Mouse (Mus musculus): ENCODE measurements at regions not wholly inside any gene's neighbourhood (a gene's known extent, or its start where the extent isn't known, plus 50 kb on each side); places are given as distances from the start of the nearest gene placed in this dataset.

GRCm38 (mm10) chr1:51682273-51682672 lies 204.0 kb upstream of the Nabp1 start:
- Histone ChIP-seq H3K9ac (replicated peaks; ENCODE audit: low read depth, low read length) (no peak overlapping the region), H3K4me1 (ENCODE audit: control insufficient read depth, insufficient read depth, low read length) (no peaks in the 10 kb centered on the region), H3K4me3 (ENCODE audit: low read depth, low read length) (no peak overlapping the region), H3K27ac (ENCODE audit: low read depth, low read length) (no peak overlapping the region), H3K27me3 (ENCODE audit: control insufficient read depth, insufficient read depth, low read length) (no peaks in the 10 kb centered on the region), H3K4me2 (ENCODE audit: low read depth, low read length) (no peak overlapping the region), H3K36me3 (ENCODE audit: control insufficient read depth, insufficient read depth, low read length) (no peaks in the 10 kb centered on the region), H3K9me3 (ENCODE audit: control insufficient read depth, low read length) (no peaks in the 10 kb centered on the region)
- ATAC-seq (ENCODE audit: low read depth), result no peak
- WGBS, result 80% methylated on average over 5 of the region's 5 CpGs

DNA sequence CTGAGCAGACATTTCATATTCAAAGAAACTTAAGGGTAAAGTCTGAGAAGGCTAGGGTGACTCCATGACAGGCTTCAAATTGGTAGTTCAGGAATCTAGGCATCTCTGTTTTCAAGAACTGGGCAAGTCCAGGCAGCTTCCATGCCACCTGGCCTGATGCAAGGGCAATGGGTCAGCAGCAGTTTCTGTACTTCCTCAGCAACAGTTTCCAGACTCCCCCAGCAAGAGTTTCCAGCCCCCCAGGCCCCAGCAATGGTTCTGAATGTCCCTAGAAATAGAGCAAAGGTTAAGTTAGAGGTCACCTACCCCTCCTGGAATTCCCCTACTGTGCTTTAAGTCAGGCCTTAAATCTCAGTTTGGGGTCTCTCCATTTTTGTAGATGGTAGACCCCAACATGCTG lies 203.6 kb upstream of the Nabp1 start:
- H3K4me1 ChIP-seq (ENCODE audit: control insufficient read depth, insufficient read depth, low read length), result no peaks in the 10 kb centered on the region
- no peak overlapping the region for H3K9ac ChIP-seq (replicated peaks; ENCODE audit: low read depth, low read length)
- no peaks in the 10 kb centered on the region for H3K36me3 ChIP-seq (ENCODE audit: control insufficient read depth, insufficient read depth, low read length)
- H3K27me3 ChIP-seq (ENCODE audit: control insufficient read depth, insufficient read depth, low read length), result no peaks in the 10 kb centered on the region
- ATAC-seq (ENCODE audit: low read depth), result no peak
- H3K4me3 ChIP-seq (ENCODE audit: low read depth, low read length), result no peak overlapping the region
- H3K27ac ChIP-seq (ENCODE audit: low read depth, low read length), result no peak overlapping the region
- no peak overlapping the region for H3K4me2 ChIP-seq (ENCODE audit: low read depth, low read length)
- no peaks in the 10 kb centered on the region for H3K9me3 ChIP-seq (ENCODE audit: control insufficient read depth, low read length)

GRCm38 (mm10) chr1:51680725-51681124 lies 202.5 kb upstream of the Nabp1 start:
- no peak overlapping the region for H3K4me2 ChIP-seq (ENCODE audit: low read depth, low read length)
- no peak for ATAC-seq (ENCODE audit: low read depth)
- H3K4me3 ChIP-seq (ENCODE audit: low read depth, low read length), result no peak overlapping the region
- H3K9ac ChIP-seq (replicated peaks; ENCODE audit: low read depth, low read length), result no peak overlapping the region
- 86% methylated on average over 6 of the region's 6 CpGs for WGBS
- no peak overlapping the region for H3K27ac ChIP-seq (ENCODE audit: low read depth, low read length)
- no peaks in the 10 kb centered on the region for H3K27me3 ChIP-seq (ENCODE audit: control insufficient read depth, insufficient read depth, low read length)
- H3K36me3 ChIP-seq (ENCODE audit: control insufficient read depth, insufficient read depth, low read length), result no peaks in the 10 kb centered on the region
- H3K9me3 ChIP-seq (ENCODE audit: control insufficient read depth, low read length), result no peaks in the 10 kb centered on the region
- H3K4me1 ChIP-seq (ENCODE audit: control insufficient read depth, insufficient read depth, low read length), result no peaks in the 10 kb centered on the region

DNA sequence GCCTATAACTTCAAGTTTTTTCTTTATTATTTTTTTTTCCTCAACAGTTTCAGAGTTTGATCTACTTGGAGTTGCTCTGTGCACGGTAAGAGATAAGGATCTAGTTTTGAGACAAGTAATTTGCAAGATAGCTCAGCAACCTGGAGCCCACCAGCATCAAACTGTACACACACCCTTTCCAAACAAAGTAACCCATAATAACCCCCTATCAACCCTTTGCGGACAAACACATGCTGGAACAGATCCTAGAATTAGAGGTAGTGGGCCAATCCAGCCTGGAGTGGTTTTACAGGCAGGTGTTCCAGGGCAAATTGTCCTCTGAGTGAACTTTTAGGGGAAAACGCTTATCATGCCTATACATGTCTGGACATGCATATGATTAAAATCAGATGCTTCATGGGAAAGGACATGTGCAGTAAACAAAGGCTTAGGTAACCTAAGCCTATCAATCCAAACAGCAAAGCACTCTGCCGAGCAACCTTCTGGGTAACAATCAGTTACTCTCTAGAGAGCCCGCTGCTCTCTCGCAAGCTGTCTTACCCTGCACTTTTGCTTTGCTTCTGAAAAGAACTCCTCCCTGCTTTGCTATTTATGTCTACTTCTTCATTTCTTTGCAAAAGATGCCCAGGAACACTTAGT lies 200.2 kb upstream of the Nabp1 start:
- H3K27me3 ChIP-seq (ENCODE audit: control insufficient read depth, insufficient read depth, low read length), result no peaks in the 10 kb centered on the region
- H3K4me3 ChIP-seq (ENCODE audit: low read depth, low read length), result no peak overlapping the region
- no peak overlapping the region for H3K9ac ChIP-seq (replicated peaks; ENCODE audit: low read depth, low read length)
- no peaks in the 10 kb centered on the region for H3K9me3 ChIP-seq (ENCODE audit: control insufficient read depth, low read length)
- no peak overlapping the region for H3K4me2 ChIP-seq (ENCODE audit: low read depth, low read length)
- H3K4me1 ChIP-seq (ENCODE audit: control insufficient read depth, insufficient read depth, low read length), result no peaks in the 10 kb centered on the region
- no peak for ATAC-seq (ENCODE audit: low read depth)
- no peak overlapping the region for H3K27ac ChIP-seq (ENCODE audit: low read depth, low read length)
- WGBS, result 60% methylated on average over 6 of the region's 6 CpGs
- H3K36me3 ChIP-seq (ENCODE audit: control insufficient read depth, insufficient read depth, low read length), result no peaks in the 10 kb centered on the region

DNA sequence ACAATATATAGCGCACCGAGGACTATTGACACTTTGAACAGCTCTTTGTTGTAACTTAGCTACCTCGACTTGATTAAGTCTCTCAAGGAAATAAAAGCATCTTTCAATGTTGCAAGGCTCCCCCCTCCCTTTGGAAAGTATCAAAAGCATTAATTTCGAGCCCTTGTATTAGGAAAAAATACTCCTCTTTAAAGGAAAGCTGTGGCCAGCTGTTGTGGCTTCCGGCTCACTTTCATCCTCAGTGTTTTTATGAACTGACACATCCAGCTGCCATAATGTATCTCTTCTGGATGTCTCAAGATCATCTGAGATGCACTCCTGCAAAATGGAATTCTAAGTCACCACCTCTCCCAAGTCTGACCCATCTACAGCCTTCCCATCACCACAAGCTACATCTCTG lies 199.6 kb upstream of the Nabp1 start:
- Histone ChIP-seq H3K9me3 (ENCODE audit: control insufficient read depth, low read length) (no peaks in the 10 kb centered on the region), H3K9ac (replicated peaks; ENCODE audit: low read depth, low read length) (no peak overlapping the region), H3K4me2 (ENCODE audit: low read depth, low read length) (no peak overlapping the region), H3K27ac (ENCODE audit: low read depth, low read length) (no peak overlapping the region), H3K4me3 (ENCODE audit: low read depth, low read length) (no peak overlapping the region), H3K4me1 (ENCODE audit: control insufficient read depth, insufficient read depth, low read length) (no peaks in the 10 kb centered on the region), H3K36me3 (ENCODE audit: control insufficient read depth, insufficient read depth, low read length) (no peaks in the 10 kb centered on the region), H3K27me3 (ENCODE audit: control insufficient read depth, insufficient read depth, low read length) (no peaks in the 10 kb centered on the region)
- ATAC-seq (ENCODE audit: low read depth), result no peak
- WGBS, result 46% methylated on average over 5 of the region's 5 CpGs

- Histone ChIP-seq H3K36me3 (ENCODE audit: control insufficient read depth, insufficient read depth, low read length) (no peaks in the 10 kb centered on the region), H3K9me3 (ENCODE audit: control insufficient read depth, low read length) (no peaks in the 10 kb centered on the region), H3K27ac (ENCODE audit: low read depth, low read length) (no peak overlapping the region), H3K27me3 (ENCODE audit: control insufficient read depth, insufficient read depth, low read length) (no peaks in the 10 kb centered on the region), H3K9ac (replicated peaks; ENCODE audit: low read depth, low read length) (no peak overlapping the region), H3K4me3 (ENCODE audit: low read depth, low read length) (no peak overlapping the region), H3K4me2 (ENCODE audit: low read depth, low read length) (no peak overlapping the region), H3K4me1 (ENCODE audit: control insufficient read depth, insufficient read depth, low read length) (no peaks in the 10 kb centered on the region)
- ATAC-seq (ENCODE audit: low read depth), result no peak
- WGBS, result 92% methylated on average over 1 of the region's 1 CpGs
Measured at GRCm38 (mm10) chr1:51671691-51672090, 193.5 kb upstream of the Nabp1 start.

GRCm38 (mm10) chr1:51671287-51671686 lies 193.1 kb upstream of the Nabp1 start:
- Histone ChIP-seq H3K36me3 (ENCODE audit: control insufficient read depth, insufficient read depth, low read length) (no peaks in the 10 kb centered on the region), H3K4me1 (ENCODE audit: control insufficient read depth, insufficient read depth, low read length) (no peaks in the 10 kb centered on the region), H3K4me2 (ENCODE audit: low read depth, low read length) (no peak overlapping the region), H3K4me3 (ENCODE audit: low read depth, low read length) (no peak overlapping the region), H3K9ac (replicated peaks; ENCODE audit: low read depth, low read length) (no peak overlapping the region), H3K27me3 (ENCODE audit: control insufficient read depth, insufficient read depth, low read length) (no peaks in the 10 kb centered on the region), H3K9me3 (ENCODE audit: control insufficient read depth, low read length) (no peaks in the 10 kb centered on the region), H3K27ac (ENCODE audit: low read depth, low read length) (no peak overlapping the region)
- WGBS, result 50% methylated on average over 3 of the region's 3 CpGs
- ATAC-seq (ENCODE audit: low read depth), result no peak; the same call in 1 of the 2 replicates

DNA sequence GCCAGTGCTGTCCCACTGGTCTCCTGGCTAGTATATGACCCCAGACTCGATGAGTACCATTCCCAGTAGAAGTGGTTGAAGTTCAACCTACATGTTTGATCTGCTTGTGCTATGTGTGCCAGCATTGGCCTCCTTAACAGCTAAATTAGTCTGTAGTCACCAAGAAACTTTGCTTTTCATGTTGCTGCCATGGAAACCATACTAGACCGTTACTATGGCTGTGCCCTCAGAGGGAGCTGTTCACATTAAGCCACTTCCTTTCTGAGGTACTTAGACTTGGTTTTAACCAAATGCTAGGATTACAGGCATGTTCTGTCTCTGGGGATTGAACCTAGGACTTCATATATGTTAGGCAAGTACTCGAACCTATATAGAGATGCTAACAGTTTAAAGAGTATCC lies 191.8 kb upstream of the Nabp1 start:
- Histone ChIP-seq H3K36me3 (ENCODE audit: control insufficient read depth, insufficient read depth, low read length) (no peaks in the 10 kb centered on the region), H3K9ac (replicated peaks; ENCODE audit: low read depth, low read length) (no peak overlapping the region), H3K27me3 (ENCODE audit: control insufficient read depth, insufficient read depth, low read length) (no peaks in the 10 kb centered on the region), H3K27ac (ENCODE audit: low read depth, low read length) (no peak overlapping the region), H3K4me2 (ENCODE audit: low read depth, low read length) (no peak overlapping the region), H3K4me3 (ENCODE audit: low read depth, low read length) (no peak overlapping the region), H3K4me1 (ENCODE audit: control insufficient read depth, insufficient read depth, low read length) (no peaks in the 10 kb centered on the region), H3K9me3 (ENCODE audit: control insufficient read depth, low read length) (no peaks in the 10 kb centered on the region)
- no peak for ATAC-seq (ENCODE audit: low read depth)
- 68% methylated on average over 3 of the region's 3 CpGs for WGBS

- Histone ChIP-seq H3K4me3 (ENCODE audit: low read depth, low read length) (no peak overlapping the region), H3K36me3 (ENCODE audit: control insufficient read depth, insufficient read depth, low read length) (no peaks in the 10 kb centered on the region), H3K9me3 (ENCODE audit: control insufficient read depth, low read length) (no peaks in the 10 kb centered on the region), H3K9ac (replicated peaks; ENCODE audit: low read depth, low read length) (no peak overlapping the region), H3K27me3 (ENCODE audit: control insufficient read depth, insufficient read depth, low read length) (no peaks in the 10 kb centered on the region), H3K4me2 (ENCODE audit: low read depth, low read length) (no peak overlapping the region), H3K4me1 (ENCODE audit: control insufficient read depth, insufficient read depth, low read length) (no peaks in the 10 kb centered on the region), H3K27ac (ENCODE audit: low read depth, low read length) (no peak overlapping the region)
- no peak for ATAC-seq (ENCODE audit: low read depth)
Measured at GRCm38 (mm10) chr1:51668881-51669280, 190.7 kb upstream of the Nabp1 start.

- no peaks in the 10 kb centered on the region for H3K4me1 ChIP-seq (ENCODE audit: control insufficient read depth, insufficient read depth, low read length)
- no peak for ATAC-seq (ENCODE audit: low read depth)
Measured at GRCm38 (mm10) chr1:51660531-51660930, 182.3 kb upstream of the Nabp1 start.

More at GRCm38 (mm10) chr1:51660531-51660930, 182.3 kb upstream of the Nabp1 start:
- no peak overlapping the region for H3K4me3 ChIP-seq (ENCODE audit: low read depth, low read length)
- H3K36me3 ChIP-seq (ENCODE audit: control insufficient read depth, insufficient read depth, low read length), result no peaks in the 10 kb centered on the region
- no peaks in the 10 kb centered on the region for H3K27me3 ChIP-seq (ENCODE audit: control insufficient read depth, insufficient read depth, low read length)
- no peak overlapping the region for H3K4me2 ChIP-seq (ENCODE audit: low read depth, low read length)
- no peak overlapping the region for H3K9ac ChIP-seq (replicated peaks; ENCODE audit: low read depth, low read length)
- H3K9me3 ChIP-seq (ENCODE audit: control insufficient read depth, low read length), result no peaks in the 10 kb centered on the region
- 88% methylated on average over 1 of the region's 1 CpGs for WGBS
- H3K27ac ChIP-seq (ENCODE audit: low read depth, low read length), result no peak overlapping the region

Data from neural tube, embryonic 14.5 days (tissue).